In genomic region chr10:76678122-76678521, GRCm38 (mm10) we compare ENCODE assay signal across 9 mouse cellular contexts. TPM values are rescaled to one million over a fixed set of nuclear protein-coding genes. Genes with fewer than 3 reads are reported as not detected.
A peak's percentile ranks its signal among the peaks of the same experiment; 100 is the strongest.
DNase-seq lines count a peak whose midpoint lies in the region; ATAC-seq lines count a peak whose summit lies in the region.
"Had no signal": no experiment of that assay in that cellular context is flagged by ENCODE, and none has a peak within 500 bp of the region (broad histone marks: within the 10 kb centered on the region; RNA-seq: fewer than 3 reads in every experiment).

No protein-coding gene starts in this region.

- H3K4me2 ChIP-seq in forebrain, embryonic 14.5 days (ENCODE audit: low read length), result no peak overlapping the region
- H3K4me2 ChIP-seq in forebrain, embryonic 16.5 days (ENCODE audit: low read length), result no peak overlapping the region
- no peak overlapping the region for H3K4me2 ChIP-seq in forebrain, embryonic 13.5 days
- H3K4me2 ChIP-seq: limb, embryonic 15.5 days had no signal

- no peaks in the 10 kb centered on the region for H3K27me3 ChIP-seq in forebrain, embryonic 14.5 days (replicated peaks; ENCODE audit: control insufficient read depth, insufficient read depth, low read length)
- no peaks in the 10 kb centered on the region for H3K27me3 ChIP-seq in forebrain, embryonic 16.5 days (replicated peaks; ENCODE audit: control insufficient read depth, insufficient read depth, low read length)
- H3K27me3 ChIP-seq in forebrain, embryonic 13.5 days, result no peaks in the 10 kb centered on the region
- H3K27me3 ChIP-seq: limb, embryonic 15.5 days had no signal

- H3K36me3 ChIP-seq in forebrain, embryonic 14.5 days (ENCODE audit: control insufficient read depth, insufficient read depth, low read length), result no peaks in the 10 kb centered on the region
- H3K36me3 ChIP-seq in forebrain, embryonic 16.5 days (ENCODE audit: control insufficient read depth, insufficient read depth), result no peaks in the 10 kb centered on the region
- H3K36me3 ChIP-seq in forebrain, embryonic 13.5 days (ENCODE audit: poor library complexity, severe bottlenecking), result no peaks in the 10 kb centered on the region
- H3K36me3 ChIP-seq: limb, embryonic 15.5 days had no signal

- 69% methylated on average over 7 of the region's 7 CpGs for WGBS in forebrain, embryonic 14.5 days
- 66% methylated on average over 7 of the region's 7 CpGs for WGBS in forebrain, embryonic 16.5 days
- 72% methylated on average over 7 of the region's 7 CpGs for WGBS in forebrain, embryonic 13.5 days

- no peak overlapping the region for H3K27ac ChIP-seq in forebrain, embryonic 14.5 days (ENCODE audit: low read depth, low read length)
- H3K27ac ChIP-seq in forebrain, embryonic 16.5 days (ENCODE audit: low read length), result no peak overlapping the region
- H3K27ac ChIP-seq in forebrain, embryonic 13.5 days, result no peak overlapping the region
- H3K27ac ChIP-seq: limb, embryonic 15.5 days had no signal

- DNase-seq in forebrain, embryonic 14.5 days (ENCODE audit: low spot score), result peak; percentile 24
- DNase-seq in 3134 (ENCODE audit: extremely low read depth, insufficient read length, low spot score), result peak; percentile 22
- peak; percentile 35 to 40 for DNase-seq in heart, postnatal 36 days
- DNase-seq in lung, postnatal 14 days, result peak; percentile 84
- DNase-seq in cerebellum, adult 9-11 months, result no peak
- DNase-seq in spleen, postnatal 14 days (ENCODE audit: low spot score in 2 of 2), result no peak

- H3K4me3 ChIP-seq in forebrain, embryonic 14.5 days (ENCODE audit: low read depth, low read length), result no peak overlapping the region
- H3K4me3 ChIP-seq in forebrain, embryonic 16.5 days (replicated peaks; ENCODE audit: low read length), result no peak overlapping the region
- no peak overlapping the region for H3K4me3 ChIP-seq in forebrain, embryonic 13.5 days
- H3K4me3 ChIP-seq: limb, embryonic 15.5 days had no signal

- no peak for ATAC-seq in forebrain, embryonic 14.5 days
- no peak for ATAC-seq in forebrain, embryonic 16.5 days
- ATAC-seq in forebrain, embryonic 13.5 days, result no peak

- H3K4me1 ChIP-seq in forebrain, embryonic 14.5 days (ENCODE audit: control insufficient read depth, insufficient read depth, low read length), result no peaks in the 10 kb centered on the region
- H3K4me1 ChIP-seq in forebrain, embryonic 16.5 days (replicated peaks; ENCODE audit: control insufficient read depth, insufficient read depth, low read length), result no peaks in the 10 kb centered on the region
- H3K4me1 ChIP-seq in forebrain, embryonic 13.5 days, result no peaks in the 10 kb centered on the region

- H3K9me3 ChIP-seq in forebrain, embryonic 14.5 days (replicated peaks; ENCODE audit: control insufficient read depth, low read length), result no peaks in the 10 kb centered on the region
- H3K9me3 ChIP-seq in forebrain, embryonic 16.5 days (ENCODE audit: control insufficient read depth, low read length), result no peaks in the 10 kb centered on the region
- H3K9me3 ChIP-seq in forebrain, embryonic 13.5 days (replicated peaks), result no peaks in the 10 kb centered on the region
- H3K9me3 ChIP-seq: limb, embryonic 15.5 days had no signal

- no peak overlapping the region for H3K9ac ChIP-seq in forebrain, embryonic 14.5 days (ENCODE audit: low read length)
- H3K9ac ChIP-seq in forebrain, embryonic 16.5 days (replicated peaks; ENCODE audit: low read depth, low read length), result no peak overlapping the region
- H3K9ac ChIP-seq in forebrain, embryonic 13.5 days, result no peak overlapping the region
- H3K9ac ChIP-seq: limb, embryonic 15.5 days had no signal

- intact Hi-C loops in heart, postnatal 36 days (cut with DNase I), result no loop called here

RNA-seq across cellular contexts. Expression of gene Col6a1, which starts 47.8 kb away (rescaled TPM):
- 6.6 and 10.8 TPM in 2 replicates for polyA plus RNA-seq in forebrain, embryonic 14.5 days (2014; fragmentation: Nextera tagmentation; extraction: Ambion mirVana)
- 10.3 and 19.1 TPM in 2 replicates for polyA plus RNA-seq in forebrain, embryonic 16.5 days (2015; fragmentation: Nextera tagmentation; extraction: Ambion mirVana)
- 10 to 100 TPM; 69.8 to 78.5 TPM for total RNA-seq in heart, postnatal 36 days (2021)
- polyA plus RNA-seq in forebrain, embryonic 13.5 days (2015; fragmentation: Nextera tagmentation; extraction: Ambion mirVana), result 4.4 and 5.9 TPM in 2 replicates

RNA-seq across cellular contexts. Expression of gene Col6a2, which starts 54.7 kb away (rescaled TPM):
- 4.7 and 7.1 TPM in 2 replicates for polyA plus RNA-seq in forebrain, embryonic 14.5 days (2014; fragmentation: Nextera tagmentation; extraction: Ambion mirVana)
- polyA plus RNA-seq in forebrain, embryonic 16.5 days (2015; fragmentation: Nextera tagmentation; extraction: Ambion mirVana), result 8.1 and 14.7 TPM in 2 replicates
- 10 to 100 TPM; 78.2 to 87.8 TPM for total RNA-seq in heart, postnatal 36 days (2021)
- polyA plus RNA-seq in forebrain, embryonic 13.5 days (2015; fragmentation: Nextera tagmentation; extraction: Ambion mirVana), result 4.4 and 5.4 TPM in 2 replicates

Comparison
In these comparisons a context has a peak if more than half of its experiments do, and no peak if none do; other contexts are left out.
1. DNase-seq: peak in forebrain, embryonic 14.5 days (single experiment), 3134 (single experiment), heart, postnatal 36 days (2 of 2) and lung, postnatal 14 days (single experiment); none in cerebellum, adult 9-11 months (single experiment) and spleen, postnatal 14 days (0 of 2).